Mouse (Mus musculus) neural tube, embryonic 15.5 days (tissue): Measurements from ENCODE around the gene Fam83e. TPM values are rescaled to one million over a fixed set of nuclear protein-coding genes. Genes with fewer than 3 reads are reported as not detected.
A peak's percentile ranks its signal among the peaks of the same experiment; 100 is the strongest.

Experiments
- ATAC-seq: fragments of 200-750 bp; cut with Nextera tagmentation; 2 replicates; pipeline ENCODE4 v1.8.0; 2017; ENCODE audit warnings: mild to moderate bottlenecking, moderate TSS enrichment, moderate library complexity; ENCODE audit not compliant: low FRiP score
- H3K27ac ChIP-seq: fragments of 300-500 bp; sonication (generic); replicated peaks from 2 replicates; pipeline ENCODE4 v1.5.1; 2015; ENCODE audit warnings: mild to moderate bottlenecking, inconsistent platforms
- H3K27me3 ChIP-seq: fragments of 300-500 bp; sonication (generic); replicated peaks from 2 replicates; pipeline ENCODE4 v1.6.1; 2015; ENCODE audit warnings: inconsistent platforms
- H3K36me3 ChIP-seq: fragments of 300-500 bp; sonication (generic); 2 replicates; pipeline ENCODE4 v1.6.1; 2015; ENCODE audit warnings: inconsistent platforms
- H3K4me1 ChIP-seq: fragments of 300-500 bp; sonication (generic); 2 replicates; pipeline ENCODE4 v1.6.1; 2015; ENCODE audit warnings: inconsistent platforms
- H3K4me2 ChIP-seq: fragments of 300-500 bp; sonication (generic); 2 replicates; pipeline ENCODE4 v1.6.1; 2015; ENCODE audit warnings: inconsistent platforms, mild to moderate bottlenecking, moderate library complexity
- H3K4me3 ChIP-seq: fragments of 300-500 bp; sonication (generic); replicated peaks from 2 replicates; pipeline ENCODE4 v1.5.1; 2015; ENCODE audit warnings: mild to moderate bottlenecking, inconsistent platforms
- H3K9ac ChIP-seq: fragments of 300-500 bp; sonication (generic); replicated peaks from 2 replicates; pipeline ENCODE4 v1.6.1; 2015; ENCODE audit warnings: mild to moderate bottlenecking, inconsistent platforms
- H3K9me3 ChIP-seq: fragments of 300-500 bp; sonication (generic); replicated peaks from 2 replicates; pipeline ENCODE4 v1.6.1; 2016; ENCODE audit warnings: inconsistent platforms
- WGBS: fragments of 180-500 bp; shearing (Covaris S2); methylation state at CpG from one replicate; pipeline ENCODE4 v1.1.7; 2015; ENCODE audit warnings: mixed read lengths; 5-methylcytosine and 5-hydroxymethylcytosine counted together
- polyA plus RNA-seq: library from polyadenylated mRNA; unstranded; fragments of >200 nt; fragmentation: Nextera tagmentation; extraction: Ambion mirVana; gene quantifications from 2 replicates; pipeline ENCODE4 v1.2.1, GENCODE M21; 2015

Fam83e gene
- polyA plus RNA-seq, 1 experiment from 2014 or later: 0.50 TPM

DNA sequence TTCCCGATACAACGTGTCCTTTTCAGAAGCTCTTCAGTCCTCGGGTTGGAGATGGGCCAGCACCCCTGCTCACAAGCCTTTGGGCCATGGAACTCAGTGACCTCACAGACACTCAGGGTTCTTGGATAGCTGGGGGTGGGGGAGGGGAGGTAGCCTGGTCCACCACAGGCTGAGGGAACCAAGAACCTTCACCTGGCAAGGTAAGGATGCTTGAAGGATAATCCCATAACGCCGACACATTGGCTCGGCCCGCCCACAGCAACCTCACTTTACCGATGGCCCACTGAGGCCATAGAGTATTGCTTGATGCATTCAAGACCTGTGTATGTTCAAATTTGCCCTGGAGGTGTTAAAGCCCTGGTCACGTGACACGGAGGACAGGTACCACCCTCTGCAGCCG is 4.7 kb downstream of the Fam83e start, which contains the start of gene Spaca4:
Gene Spaca4 (minus strand): TSS at position 101 of the 400 bp plus-strand sequence.
- H3K27ac ChIP-seq: no peak within 1 kb of the TSS
- H3K4me2 ChIP-seq: no peak within 1 kb of the TSS
- H3K27me3 ChIP-seq: no peaks in the 10 kb centered on the region
- ATAC-seq: no peak
- H3K9ac ChIP-seq: no peak within 1 kb of the TSS
- H3K36me3 ChIP-seq: peaks cover 56% of the 10 kb centered on the region
- H3K9me3 ChIP-seq: no peaks in the 10 kb centered on the region
- 94% methylated on average over 11 of the region's 11 CpGs for WGBS
- H3K4me3 ChIP-seq: no peak within 1 kb of the TSS
- no peaks in the 10 kb centered on the region for H3K4me1 ChIP-seq

GRCm38 (mm10) chr7:45726419-45726818 is 5.4 kb downstream of the Fam83e start:
- no peak for ATAC-seq
- peaks cover 3% of the 10 kb centered on the region; the same call in 1 of the 2 replicates for H3K4me1 ChIP-seq
- WGBS: 93% methylated on average over 10 of the region's 10 CpGs
- no peaks in the 10 kb centered on the region for H3K9me3 ChIP-seq
- peaks cover 49% of the 10 kb centered on the region for H3K36me3 ChIP-seq
- H3K27me3 ChIP-seq: no peaks in the 10 kb centered on the region
- no peak overlapping the region for H3K4me3 ChIP-seq
- H3K9ac ChIP-seq: no peak overlapping the region
- H3K27ac ChIP-seq: no peak overlapping the region
- no peak overlapping the region for H3K4me2 ChIP-seq

DNA sequence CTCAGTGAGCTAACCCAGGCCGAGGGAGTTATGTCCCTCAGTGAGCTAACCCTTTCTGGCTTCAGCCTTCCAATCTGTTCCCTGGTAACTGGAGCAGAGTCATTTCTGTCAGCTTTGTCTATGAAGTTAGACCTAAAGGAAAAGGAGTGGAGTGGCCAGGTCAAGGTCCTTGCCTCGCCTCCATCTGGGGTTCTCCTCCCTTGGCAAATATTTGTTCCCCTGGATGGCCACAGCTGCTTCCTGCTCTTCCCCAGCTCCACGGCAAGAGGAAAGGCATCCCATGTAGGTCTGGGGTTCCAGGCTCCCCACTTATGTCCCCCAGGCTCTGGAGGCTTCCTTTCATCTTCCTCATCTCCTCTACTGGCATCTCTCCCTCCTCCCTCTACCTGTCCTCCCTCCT is 6.6 kb downstream of the Fam83e start:
- Histone ChIP-seq H3K36me3 (peaks cover 44% of the 10 kb centered on the region), H3K27ac (no peak overlapping the region), H3K4me1 (peaks cover 3% of the 10 kb centered on the region; the same call in 1 of the 2 replicates), H3K9ac (no peak overlapping the region), H3K9me3 (no peaks in the 10 kb centered on the region), H3K4me3 (no peak overlapping the region), H3K4me2 (no peak overlapping the region), H3K27me3 (no peaks in the 10 kb centered on the region)
- ATAC-seq: no peak
- WGBS: 85% methylated on average over 3 of the region's 3 CpGs

- H3K27me3 ChIP-seq: no peaks in the 10 kb centered on the region
- no peaks in the 10 kb centered on the region for H3K9me3 ChIP-seq
- no peak for ATAC-seq
- H3K4me3 ChIP-seq: no peak overlapping the region
- no peak overlapping the region for H3K27ac ChIP-seq
- no peak overlapping the region for H3K4me2 ChIP-seq
- H3K9ac ChIP-seq: no peak overlapping the region
- H3K36me3 ChIP-seq: peaks cover 13% of the 10 kb centered on the region
- 16% methylated on average over 16 of the region's 16 CpGs for WGBS
- H3K4me1 ChIP-seq: peaks cover 3% of the 10 kb centered on the region; the same call in 1 of the 2 replicates
These were observed 9.9 kb downstream of the Fam83e start for GRCm38 (mm10) chr7:45730727-45731431.

DNA sequence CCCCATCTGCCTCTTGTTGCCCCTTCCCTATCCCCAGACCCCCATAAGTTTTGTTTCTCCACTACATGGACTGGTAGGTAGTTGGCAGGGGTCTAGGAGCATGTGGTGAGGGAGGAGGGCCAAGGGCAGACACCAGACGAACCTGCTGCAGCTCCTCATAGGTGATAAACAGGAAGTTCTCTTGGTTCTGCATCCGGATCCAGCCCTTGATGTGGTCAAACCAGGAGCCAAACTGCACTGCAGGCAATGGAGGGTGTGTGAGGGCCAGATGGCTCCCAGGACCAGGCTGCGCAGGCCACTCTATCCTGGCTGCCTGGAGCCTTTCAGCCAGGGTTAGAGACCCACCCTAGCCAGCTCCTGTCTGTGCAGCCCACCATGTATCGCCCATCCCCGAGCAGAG is 12.5 kb downstream of the Fam83e start:
- no peak for ATAC-seq

DNA sequence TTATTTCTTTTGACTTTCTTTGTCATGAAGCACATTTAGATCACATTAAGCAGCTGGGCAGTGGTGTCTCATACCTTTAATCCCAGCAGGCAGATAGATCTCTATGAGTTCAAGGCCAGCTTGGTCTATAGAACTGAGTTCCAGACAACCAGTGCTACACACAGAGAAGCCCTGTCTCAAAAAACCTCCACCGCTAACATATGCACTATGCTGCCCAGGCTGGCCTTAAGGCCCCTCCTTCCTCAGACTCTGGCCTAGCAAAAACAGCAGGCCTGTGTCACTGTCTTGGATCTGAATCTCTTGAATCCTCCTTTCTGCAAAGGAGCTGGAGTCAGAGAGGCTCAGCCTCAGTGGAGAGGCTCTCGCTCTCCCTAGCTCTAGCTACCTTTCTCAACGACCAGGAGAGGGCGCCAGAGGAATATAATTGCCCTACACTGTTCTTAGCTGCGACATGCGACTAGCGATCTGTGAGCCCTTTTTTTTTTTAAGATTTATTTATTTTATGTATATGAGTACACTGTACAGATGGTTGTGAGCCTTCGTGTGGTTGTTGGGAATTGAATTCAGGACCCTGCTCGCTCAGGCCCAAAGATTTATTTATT is 18.3 kb downstream of the Fam83e start:
- H3K9me3 ChIP-seq: no peaks in the 10 kb centered on the region
- no peaks in the 10 kb centered on the region for H3K4me1 ChIP-seq
- H3K4me2 ChIP-seq: no peak overlapping the region
- H3K9ac ChIP-seq: no peak overlapping the region
- 8% methylated on average over 9 of the region's 9 CpGs for WGBS
- peaks cover 3% of the 10 kb centered on the region; the same call in 1 of the 2 replicates for H3K27me3 ChIP-seq
- peak; percentile 84 for ATAC-seq
- no peak overlapping the region for H3K4me3 ChIP-seq
- H3K36me3 ChIP-seq: no peaks in the 10 kb centered on the region
- no peak overlapping the region for H3K27ac ChIP-seq

More for the DNA sequence above, 12.5 kb downstream of the Fam83e start:
- H3K36me3 ChIP-seq: peaks cover 3% of the 10 kb centered on the region; the same call in 1 of the 2 replicates
- no peaks in the 10 kb centered on the region for H3K9me3 ChIP-seq
- no peaks in the 10 kb centered on the region for H3K27me3 ChIP-seq
- peaks cover 3% of the 10 kb centered on the region; the same call in 1 of the 2 replicates for H3K4me1 ChIP-seq
- H3K9ac ChIP-seq: no peak overlapping the region
- 86% methylated on average over 5 of the region's 5 CpGs for WGBS
- no peak overlapping the region for H3K27ac ChIP-seq
- no peak overlapping the region for H3K4me3 ChIP-seq
- no peak overlapping the region for H3K4me2 ChIP-seq

- H3K9me3 ChIP-seq: no peaks in the 10 kb centered on the region
- H3K27ac ChIP-seq: no peak overlapping the region
- no peak overlapping the region for H3K4me2 ChIP-seq
- no peak for ATAC-seq
- no peaks in the 10 kb centered on the region for H3K4me1 ChIP-seq
- H3K36me3 ChIP-seq: no peaks in the 10 kb centered on the region
- no peak overlapping the region for H3K9ac ChIP-seq
- no peak overlapping the region for H3K4me3 ChIP-seq
- peaks cover 3% of the 10 kb centered on the region; the same call in 1 of the 2 replicates for H3K27me3 ChIP-seq
- WGBS: 72% methylated on average over 10 of the region's 10 CpGs
These were observed 18.8 kb downstream of the Fam83e start for GRCm38 (mm10) chr7:45739820-45740219.

- Histone ChIP-seq H3K27me3 (peaks cover 3% of the 10 kb centered on the region; the same call in 1 of the 2 replicates), H3K4me1 (no peaks in the 10 kb centered on the region), H3K36me3 (no peaks in the 10 kb centered on the region), H3K9me3 (no peaks in the 10 kb centered on the region), H3K4me3 (no peak overlapping the region), H3K27ac (no peak overlapping the region), H3K4me2 (no peak overlapping the region), H3K9ac (no peak overlapping the region)
- WGBS: 90% methylated on average over 12 of the region's 12 CpGs
- no peak for ATAC-seq
These were observed 20.3 kb downstream of the Fam83e start for GRCm38 (mm10) chr7:45741308-45741707.

DNA sequence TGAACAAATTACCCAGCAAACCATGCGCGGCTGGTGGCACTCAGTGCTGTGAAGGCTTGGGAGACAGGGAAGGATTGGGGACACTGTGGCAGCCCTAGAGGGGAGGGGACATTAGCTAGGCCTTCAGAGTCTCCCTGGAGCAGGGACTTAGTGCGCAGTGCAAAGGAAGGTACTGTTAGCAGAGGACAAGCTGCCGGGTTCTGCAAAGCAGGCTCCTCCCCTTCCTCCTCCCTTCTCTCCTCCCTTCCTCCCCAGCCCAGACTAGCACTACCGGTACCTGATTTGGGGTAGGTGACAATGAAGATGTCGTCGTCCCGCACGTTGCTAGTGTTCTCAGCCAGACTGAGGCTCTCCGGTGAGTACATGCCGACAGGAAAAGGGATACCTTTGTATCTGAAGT is 20.8 kb downstream of the Fam83e start:
- no peak overlapping the region for H3K27ac ChIP-seq
- 42% methylated on average over 11 of the region's 11 CpGs for WGBS
- peaks cover 3% of the 10 kb centered on the region; the same call in 1 of the 2 replicates for H3K27me3 ChIP-seq
- peak overlapping the region; percentile 36 for H3K4me2 ChIP-seq
- ATAC-seq: no peak
- no peak overlapping the region for H3K9ac ChIP-seq
- H3K4me1 ChIP-seq: no peaks in the 10 kb centered on the region
- H3K9me3 ChIP-seq: no peaks in the 10 kb centered on the region
- no peaks in the 10 kb centered on the region for H3K36me3 ChIP-seq
- peak overlapping the region; percentile 9; the same call in 1 of the 2 replicates for H3K4me3 ChIP-seq

DNA sequence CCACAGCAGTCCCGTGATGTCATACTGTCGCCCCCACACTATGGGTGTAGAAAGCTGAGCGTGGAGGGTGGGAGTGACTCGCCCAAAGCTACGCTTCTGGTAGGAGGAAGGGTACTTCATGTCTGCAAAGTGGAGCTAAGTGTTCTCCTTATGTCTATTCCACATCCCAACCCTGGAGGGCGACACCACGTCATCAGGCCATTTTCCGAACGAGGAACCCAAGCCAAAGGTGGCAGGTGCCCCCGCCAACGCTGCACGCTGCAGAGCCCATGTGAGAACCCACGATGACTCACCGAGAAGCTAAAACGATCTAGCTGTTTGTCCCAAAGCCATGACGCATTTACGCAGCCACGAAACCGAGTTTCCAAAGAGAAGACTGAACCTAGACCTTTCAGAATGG is 21.3 kb downstream of the Fam83e start:
- peaks cover 3% of the 10 kb centered on the region; the same call in 1 of the 2 replicates for H3K27me3 ChIP-seq
- no peak for ATAC-seq
- no peak overlapping the region for H3K9ac ChIP-seq
- no peaks in the 10 kb centered on the region for H3K9me3 ChIP-seq
- no peaks in the 10 kb centered on the region for H3K4me1 ChIP-seq
- peak overlapping the region; percentile 36 for H3K4me2 ChIP-seq
- peak overlapping the region; percentile 9; the same call in 1 of the 2 replicates for H3K4me3 ChIP-seq
- no peak overlapping the region for H3K27ac ChIP-seq
- WGBS: 44% methylated on average over 19 of the region's 19 CpGs
- H3K36me3 ChIP-seq: no peaks in the 10 kb centered on the region

- no peak overlapping the region for H3K27ac ChIP-seq
- 0 out of 2 replicates have a peak, but pooled peaks cover 3% of the 10 kb centered on the region for H3K4me1 ChIP-seq
- no peaks in the 10 kb centered on the region for H3K9me3 ChIP-seq
- 41% methylated on average over 2 of the region's 2 CpGs for WGBS
- no peak overlapping the region for H3K4me3 ChIP-seq
- peaks cover 3% of the 10 kb centered on the region; the same call in 1 of the 2 replicates for H3K27me3 ChIP-seq
- H3K4me2 ChIP-seq: no peak overlapping the region
- ATAC-seq: no peak
- no peak overlapping the region for H3K9ac ChIP-seq
- no peaks in the 10 kb centered on the region for H3K36me3 ChIP-seq
These were observed 23.4 kb downstream of the Fam83e start for GRCm38 (mm10) chr7:45744387-45744786.

GRCm38 (mm10) chr7:45746518-45746917 is 25.5 kb downstream of the Fam83e start:
- H3K4me1 ChIP-seq: 0 out of 2 replicates have a peak, but pooled peaks cover 7% of the 10 kb centered on the region
- WGBS: 68% methylated on average over 6 of the region's 6 CpGs
- no peak overlapping the region for H3K4me3 ChIP-seq
- no peak overlapping the region for H3K9ac ChIP-seq
- peaks cover 3% of the 10 kb centered on the region; the same call in 1 of the 2 replicates for H3K27me3 ChIP-seq
- no peaks in the 10 kb centered on the region for H3K9me3 ChIP-seq
- no peaks in the 10 kb centered on the region for H3K36me3 ChIP-seq
- no peak overlapping the region for H3K27ac ChIP-seq
- no peak overlapping the region for H3K4me2 ChIP-seq
- ATAC-seq: no peak
